Mouse (Mus musculus): Measurements from ENCODE around the gene Olfr1102.

The Olfr1102 gene

GRCm38 (mm10) chr2:86998098-86998497 is at the start of gene Olfr1102:
Olfr1102 (plus strand) TSS chr2:86998398.
- DNase-seq (ENCODE audit: low spot score), result no peak

- no peak for DNase-seq (ENCODE audit: low spot score)
Observed at GRCm38 (mm10) chr2:86960593-86960992, 37.6 kb upstream of the Olfr1102 start, which contains the start of gene Olfr1099. Olfr1099 (minus strand) TSS chr2:86960693.

GRCm38 (mm10) chr2:86979854-86980253 is 18.3 kb upstream of the Olfr1102 start, which contains the start of gene Olfr1100:
Olfr1100 (minus strand) TSS chr2:86979954.
- DNase-seq (ENCODE audit: low spot score), result no peak

GRCm38 (mm10) chr2:86991121-86991520 is 7.1 kb upstream of the Olfr1102 start, which contains the start of gene Olfr1101:
Olfr1101 (minus strand) TSS chr2:86991221.
- no peak for DNase-seq (ENCODE audit: low spot score)

- no peak for DNase-seq (ENCODE audit: low spot score)
Observed at GRCm38 (mm10) chr2:87026980-87027379, 28.8 kb downstream of the Olfr1102 start, which contains the start of gene Olfr1104. Olfr1104 (minus strand) TSS chr2:87027080.

- DNase-seq (ENCODE audit: low spot score), result no peak
Observed at GRCm38 (mm10) chr2:87036431-87036830, 38.2 kb downstream of the Olfr1102 start, which contains the start of gene Olfr1105. Olfr1105 (minus strand) TSS chr2:87036531.

- DNase-seq (ENCODE audit: low spot score), result no peak
Observed at GRCm38 (mm10) chr2:87052173-87052572, 54.0 kb downstream of the Olfr1102 start, which contains the start of gene Olfr1106. Olfr1106 (minus strand) TSS chr2:87052273.

Measured in testis, postnatal 10 days (tissue).